Mouse (Mus musculus): ENCODE data around the gene Isoc2a. TPM values are rescaled to one million over a fixed set of nuclear protein-coding genes. Genes with fewer than 3 reads are reported as not detected.

Isoc2a gene
- total RNA-seq, 2 experiments from 2014 or later, result 40.5 to 44.4 TPM

DNA sequence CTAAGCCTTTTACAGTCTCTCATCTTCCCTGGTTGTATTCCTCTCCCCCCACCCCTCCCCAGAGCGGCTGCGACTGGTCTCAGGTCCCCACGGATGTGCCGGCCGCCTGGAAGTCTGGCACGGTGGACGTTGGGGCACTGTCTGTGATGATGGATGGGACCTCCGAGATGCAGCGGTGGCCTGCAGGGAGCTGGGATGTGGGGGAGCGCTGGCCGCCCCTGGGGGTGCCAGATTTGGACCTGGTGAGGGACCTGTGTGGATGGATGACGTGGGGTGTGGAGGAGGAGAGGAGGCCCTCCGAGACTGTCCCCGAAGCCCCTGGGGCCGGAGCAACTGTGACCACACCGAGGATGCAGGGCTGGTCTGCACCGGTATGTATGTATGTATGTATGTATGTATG is 51.4 kb downstream of the Isoc2a start:
- no peak for DNase-seq (ENCODE audit: low spot score)
- intact Hi-C loops (cut with DNase I), result no loop called here

DNA sequence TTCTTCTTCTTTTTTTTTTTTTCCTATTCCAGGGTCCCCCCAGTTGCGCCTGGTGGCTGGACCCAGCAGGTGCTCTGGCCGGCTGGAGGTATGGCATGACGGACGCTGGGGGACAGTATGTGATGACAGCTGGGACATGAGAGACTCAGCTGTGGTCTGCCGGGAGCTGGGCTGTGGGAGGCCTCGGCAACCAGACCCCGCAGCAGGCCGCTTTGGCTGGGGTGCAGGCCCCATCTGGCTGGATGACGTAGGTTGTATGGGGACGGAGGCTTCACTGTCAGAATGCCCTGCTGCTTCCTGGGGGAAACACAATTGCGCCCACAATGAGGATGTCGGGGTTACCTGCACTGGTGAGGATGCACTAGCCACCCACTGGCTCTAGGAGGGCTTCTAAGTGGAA is 56.1 kb downstream of the Isoc2a start:
- intact Hi-C loops (cut with DNase I), result no loop called here
- no peak for DNase-seq (ENCODE audit: low spot score)

DNA sequence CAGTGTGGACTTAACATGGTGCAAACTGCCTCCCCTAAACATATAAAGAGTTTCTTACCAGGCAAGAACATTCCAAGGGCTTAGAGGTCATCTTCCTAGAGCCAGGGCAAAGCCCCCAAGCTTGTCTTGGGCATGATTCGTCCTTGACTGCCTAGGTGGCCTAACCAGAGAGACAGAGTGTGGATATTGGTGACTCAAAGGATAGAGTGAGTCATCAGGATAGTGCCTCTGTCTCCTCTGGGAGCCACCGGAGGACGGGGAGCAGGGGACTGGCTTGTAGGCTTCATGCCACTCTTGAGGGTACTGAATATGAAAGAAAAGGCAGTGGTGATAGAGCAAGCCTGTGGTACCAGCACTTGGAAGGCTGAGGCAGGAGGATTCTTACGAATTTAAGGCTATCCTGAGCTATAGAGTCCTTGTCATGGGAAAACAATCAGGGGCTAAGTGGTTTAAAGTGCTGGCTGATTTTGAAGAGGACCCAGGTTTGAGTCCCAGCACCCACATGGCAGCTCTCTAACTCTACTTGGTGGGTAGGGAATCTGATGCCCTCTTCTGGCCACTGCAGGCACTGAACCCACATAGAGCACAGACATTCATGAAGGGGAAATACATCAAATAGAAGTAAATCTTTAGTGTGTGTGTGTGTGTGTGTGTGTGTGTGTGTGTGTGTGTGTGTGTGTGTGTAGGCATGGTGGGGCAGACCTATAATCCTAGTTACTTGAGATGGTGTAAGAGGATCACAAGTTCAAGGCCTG is 57.4 kb downstream of the Isoc2a start:
- intact Hi-C loops (cut with DNase I), result no loop called here
- DNase-seq (ENCODE audit: low spot score), result no peak

DNA sequence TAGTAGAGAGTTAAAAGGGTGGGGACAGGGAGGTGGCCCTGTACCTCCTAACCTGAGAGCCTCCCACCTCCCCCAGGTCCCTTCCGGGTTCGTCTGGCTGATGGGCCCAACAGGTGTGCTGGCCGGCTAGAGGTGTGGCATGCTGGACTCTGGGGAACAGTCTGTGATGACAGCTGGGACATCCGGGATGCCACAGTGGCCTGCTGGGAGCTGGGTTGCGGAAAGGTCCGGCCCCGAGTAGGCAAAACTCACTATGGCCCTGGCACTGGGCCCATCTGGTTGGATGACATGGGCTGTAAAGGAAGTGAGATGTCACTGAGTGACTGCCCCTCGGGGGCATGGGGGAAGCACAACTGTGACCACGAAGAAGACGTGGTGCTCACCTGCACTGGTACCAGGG is 59.9 kb downstream of the Isoc2a start:
- no peak for DNase-seq (ENCODE audit: low spot score)
- intact Hi-C loops (cut with DNase I), result loop anchor here (5.0 kb wide), 1 partner anchor 315 kb away; no protein-coding TSS in a partner anchor

DNA sequence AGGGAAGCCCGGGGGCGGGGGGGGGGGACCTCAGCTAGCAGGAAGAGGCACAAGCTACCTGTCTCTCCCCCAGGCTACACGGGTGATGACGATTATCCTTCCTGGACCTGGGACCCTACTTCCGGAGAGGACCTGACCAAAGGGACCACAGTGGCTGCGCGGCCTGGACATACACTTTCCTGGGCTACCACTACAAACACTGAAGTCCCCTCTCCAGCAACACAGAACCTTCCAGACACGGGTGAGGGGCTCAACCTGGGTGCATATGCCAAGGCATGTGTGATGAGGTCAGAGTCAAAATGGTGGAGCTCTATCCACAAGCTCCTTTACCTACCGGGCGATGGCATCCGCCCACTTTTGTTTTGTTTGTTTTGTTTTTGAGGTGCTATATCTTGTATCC is 60.4 kb downstream of the Isoc2a start:
- no peak for DNase-seq (ENCODE audit: low spot score)
- intact Hi-C loops (cut with DNase I), result loop anchor here (5.0 kb wide), 1 partner anchor 315 kb away; no protein-coding TSS in a partner anchor

DNA sequence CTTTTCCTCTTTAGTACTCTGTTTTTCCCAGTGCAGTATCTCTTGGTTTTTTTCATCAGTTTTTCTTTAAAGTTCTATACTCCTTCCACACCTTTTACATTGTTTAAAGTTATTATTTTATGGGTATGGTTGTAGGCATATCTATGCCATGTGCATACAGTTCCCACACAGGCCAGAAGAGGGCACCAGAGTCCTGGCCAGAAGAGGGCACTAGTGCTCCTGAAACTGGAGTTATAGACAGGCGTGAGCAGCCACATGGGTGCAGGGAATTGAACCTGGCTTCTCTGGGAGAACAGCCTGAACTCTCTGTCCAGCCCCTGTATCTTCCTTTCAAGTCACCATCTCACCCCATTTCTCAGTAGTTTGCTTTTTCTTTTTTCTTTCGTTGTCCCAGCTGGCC is 61.5 kb downstream of the Isoc2a start:
- DNase-seq (ENCODE audit: low spot score), result no peak
- intact Hi-C loops (cut with DNase I), result loop anchor here (1.0 to 5.0 kb wide), 2 partner anchors 23 to 316 kb away; partner anchors contain the start of gene Zfp628

DNA sequence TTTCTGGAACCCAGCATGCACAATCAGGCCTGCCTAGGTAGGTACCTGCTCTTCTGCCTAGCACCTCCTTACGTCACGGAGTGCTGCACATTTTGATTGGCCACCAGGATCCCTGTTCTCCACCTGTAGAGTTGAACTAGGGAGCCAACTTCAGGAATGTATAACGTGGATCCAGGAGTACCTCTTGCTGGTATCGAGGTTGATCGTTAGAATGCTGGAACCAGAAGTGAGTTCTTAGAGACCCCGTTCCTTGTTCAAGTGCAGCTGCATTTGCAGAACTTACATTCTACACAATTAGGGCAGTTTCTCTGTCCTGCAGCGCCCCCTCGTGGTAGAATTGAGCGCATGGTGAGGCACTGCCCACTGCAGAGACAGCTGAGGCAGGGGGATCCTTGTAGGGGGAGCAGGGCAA is 63.1 kb downstream of the Isoc2a start:
- intact Hi-C loops (cut with DNase I), result loop anchor here (1.0 to 5.0 kb wide), 6 partner anchors 29 to 384 kb away; partner anchors contain the start of genes Fiz1, Rasl2-9 and Zfp524
- no peak for DNase-seq (ENCODE audit: low spot score)

DNA sequence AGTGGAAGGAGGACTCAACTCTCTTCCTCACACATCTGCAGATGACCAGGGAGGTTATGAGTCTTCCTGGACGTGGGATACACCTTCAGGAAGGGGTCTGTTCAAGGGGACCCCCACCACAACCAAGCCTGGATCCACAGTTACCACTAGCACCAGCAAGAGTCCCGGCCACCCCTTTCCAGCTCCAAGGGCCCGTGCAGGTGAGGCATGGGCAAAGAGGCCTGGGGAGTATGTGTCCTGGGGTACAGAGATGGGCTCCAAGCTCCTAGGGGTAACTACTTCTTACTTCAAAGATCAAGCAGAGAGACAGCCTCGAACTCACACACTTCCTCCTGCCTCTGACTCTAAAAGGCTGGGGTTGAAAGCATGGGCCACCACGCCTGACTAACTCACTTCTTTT is 65.7 kb downstream of the Isoc2a start:
- intact Hi-C loops (cut with DNase I), result loop anchor here (1.0 to 5.0 kb wide), 5 partner anchors 22 to 185 kb away; partner anchors contain the start of genes Fiz1, Rasl2-9, Sbk2 and Zfp524
- no peak for DNase-seq (ENCODE audit: low spot score)

DNA sequence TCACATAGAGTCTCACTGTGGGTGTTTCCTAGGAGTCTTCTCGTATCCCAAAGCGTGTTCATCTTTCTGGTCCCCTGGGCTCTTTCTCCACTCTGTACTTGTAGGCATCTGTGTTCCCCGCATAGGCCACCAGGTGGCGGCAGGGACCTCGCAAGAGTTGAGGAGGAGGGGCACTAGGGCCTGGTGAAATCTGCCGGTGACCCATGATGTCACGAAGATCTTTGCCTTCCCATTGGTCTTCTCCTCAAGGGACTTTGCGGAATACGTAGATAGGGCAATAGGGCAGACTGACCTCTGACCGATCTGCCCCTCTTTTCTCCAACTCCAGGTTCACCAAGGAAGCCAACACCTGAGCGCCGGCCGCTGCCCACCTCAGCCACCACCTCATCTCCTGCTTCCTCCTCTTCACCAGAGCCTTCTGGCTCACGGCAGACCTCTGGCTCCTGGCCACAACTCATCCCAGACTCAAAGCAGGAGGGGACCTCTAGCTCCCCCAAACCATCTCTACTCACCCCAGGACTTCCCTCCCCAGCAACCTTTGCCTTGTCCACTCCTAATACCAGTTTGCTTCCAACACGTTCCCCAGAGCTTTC is 66.4 kb downstream of the Isoc2a start:
- peak; percentile 84 for DNase-seq (ENCODE audit: low spot score)
- intact Hi-C loops (cut with DNase I), result loop anchor here (1.0 to 5.0 kb wide), 5 partner anchors 21 to 184 kb away; partner anchors contain the start of genes Fiz1, Rasl2-9, Sbk2 and Zfp524

Other genes with a start within 250 kb of the Isoc2a start
- gene Tmem86b, start 245.7 kb upstream of the Isoc2a start, total RNA-seq (2021), result 1 to 10 TPM; 4.9 to 6.4 TPM
- 10 to 100 TPM; 74.9 to 76.3 TPM for gene Ppp6r1, start 218.1 kb upstream of the Isoc2a start, total RNA-seq (2021)
- gene Hspbp1, start 192.1 kb upstream of the Isoc2a start, total RNA-seq (2021), result 10 to 100 TPM; 32.1 to 33.3 TPM
- 1 to 10 TPM; 1.1 to 1.3 TPM for gene Brsk1, start 186.5 kb upstream of the Isoc2a start, total RNA-seq (2021)
- under 1 TPM; 0.22 to 0.23 TPM for gene Tmem150b, start 151.9 kb upstream of the Isoc2a start, total RNA-seq (2021)
- 10 to 100 TPM; 16.4 to 20.7 TPM for gene Kmt5c, start 137.0 kb upstream of the Isoc2a start, total RNA-seq (2021)
- gene Cox6b2, start 124.1 kb upstream of the Isoc2a start, total RNA-seq (2021), result 1 to 10 TPM; 1.5 to 1.7 TPM
- not detected for gene Fam71e2, start 105.9 kb upstream of the Isoc2a start, total RNA-seq (2021)
- under 1 TPM in 1 of 2 experiments, not detected in 1; 0.26 TPM for gene Il11, start 94.3 kb upstream of the Isoc2a start, total RNA-seq (2021)
- not detected for gene Tmem190, start 94.2 kb upstream of the Isoc2a start, total RNA-seq (2021)
- 1 to 10 TPM; 3.5 to 4.3 TPM for gene Tmem238, start 87.5 kb upstream of the Isoc2a start, total RNA-seq (2021)
- gene Rpl28, start 84.3 kb upstream of the Isoc2a start, total RNA-seq (2021), result 100 to 1,000 TPM; 489 to 533 TPM
- 10 to 100 TPM; 84.6 to 93.3 TPM for gene Ube2s, start 64.6 kb upstream of the Isoc2a start, total RNA-seq (2021)
- gene Shisa7, start 32.5 kb upstream of the Isoc2a start, total RNA-seq (2021), result under 1 TPM in 1 of 2 experiments, not detected in 1; 0.08 TPM
- 1 to 10 TPM; 3.5 to 5.3 TPM for gene Isoc2b, start 6.9 kb upstream of the Isoc2a start, total RNA-seq (2021)
- gene Gm36210, start 29.4 kb downstream of the Isoc2a start, total RNA-seq (2021), result not detected
- gene Zfp628, start 38.1 kb downstream of the Isoc2a start, total RNA-seq (2021), result 1 to 10 TPM; 7.9 to 8.1 TPM
- 1 to 10 TPM; 3.8 to 5.4 TPM for gene Nat14, start 44.9 kb downstream of the Isoc2a start, total RNA-seq (2021)
- gene Ssc5d, start 48.6 kb downstream of the Isoc2a start, total RNA-seq (2021), result 1 to 10 TPM; 3.8 to 4.3 TPM
- gene Sbk2, start 87.3 kb downstream of the Isoc2a start, total RNA-seq (2021), result 10 to 100 TPM; 22.4 to 28.7 TPM
- 10 to 100 TPM; 46.1 to 48.7 TPM for gene Sbk3, start 94.0 kb downstream of the Isoc2a start, total RNA-seq (2021)
- 10 to 100 TPM; 14.9 to 18.0 TPM for gene Zfp579, start 119.0 kb downstream of the Isoc2a start, total RNA-seq (2021)
- 1 to 10 TPM; 8.7 to 9.0 TPM for gene Zfp524, start 137.3 kb downstream of the Isoc2a start, total RNA-seq (2021)
- gene Fiz1, start 137.5 kb downstream of the Isoc2a start, total RNA-seq (2021), result 10 to 100 TPM; 13.6 to 24.2 TPM
- not detected for gene Gm44973, start 138.3 kb downstream of the Isoc2a start, total RNA-seq (2021)
- 10 to 100 TPM; 12.8 to 15.4 TPM for gene Zfp865, start 143.2 kb downstream of the Isoc2a start, total RNA-seq (2021)
- under 1 TPM; 0.28 to 0.31 TPM for gene Ccdc106, start 143.4 kb downstream of the Isoc2a start, total RNA-seq (2021)
- gene 4632433K11Rik, start 157.0 kb downstream of the Isoc2a start, total RNA-seq (2021), result not detected
- gene Zfp784, start 161.3 kb downstream of the Isoc2a start, total RNA-seq (2021), result 1 to 10 TPM; 5.3 to 6.1 TPM
- 1 to 10 TPM; 5.6 to 5.8 TPM for gene Zfp580, start 174.4 kb downstream of the Isoc2a start, total RNA-seq (2021)
- gene U2af2, start 185.0 kb downstream of the Isoc2a start, total RNA-seq (2021), result 10 to 100 TPM; 66.9 to 71.1 TPM
- 100 to 1,000 TPM; 178 to 187 TPM for gene Epn1, start 203.1 kb downstream of the Isoc2a start, total RNA-seq (2021)
- gene Rfpl4, start 239.8 kb downstream of the Isoc2a start, total RNA-seq (2021), result not detected
- 1 to 10 TPM; 5.8 to 6.2 TPM for gene Rasl2-9, start 248.8 kb downstream of the Isoc2a start, total RNA-seq (2021)